Mouse (Mus musculus): ENCODE measurements around the gene Erp44. TPM values are rescaled to one million over a fixed set of nuclear protein-coding genes. Genes with fewer than 3 reads are reported as not detected.

Gene Erp44
- polyA plus RNA-seq (2012; fragmentation: generic; extraction: Trizol) = 10 to 100 TPM; 15.4 to 34.4 TPM

DNA sequence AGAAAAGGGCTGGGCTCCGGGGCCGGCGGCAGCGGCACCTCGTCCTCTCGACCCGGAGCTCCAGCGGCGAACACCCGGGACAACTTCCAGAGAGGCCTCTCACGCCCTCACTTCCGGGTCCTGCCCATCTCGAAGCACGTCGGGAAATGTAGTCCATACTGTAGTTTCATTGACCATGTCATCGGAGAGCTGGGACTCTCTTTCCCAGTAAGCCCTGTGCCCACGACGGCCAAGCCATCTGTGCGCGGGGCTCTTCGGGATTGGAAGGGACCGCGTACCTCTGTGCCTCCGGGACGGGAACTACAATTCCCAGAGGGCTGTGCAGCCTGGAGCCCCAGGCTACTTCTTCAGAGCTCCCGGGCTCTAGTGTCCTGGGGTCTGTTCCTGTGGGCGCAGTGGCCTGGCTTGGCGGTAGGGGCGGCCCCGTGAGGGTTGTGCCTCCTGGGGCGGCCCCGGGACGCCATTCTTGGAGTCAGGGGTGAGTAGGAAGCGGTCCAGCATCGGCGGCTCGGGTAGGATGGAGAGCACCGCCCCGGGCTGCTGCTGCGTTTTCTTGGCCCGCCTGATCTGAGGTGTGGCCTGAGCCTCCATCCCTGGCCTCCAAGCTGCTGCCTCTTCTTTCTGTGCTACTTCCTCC lies at the start of gene Erp44, which contains the start of gene Invs:
Gene Erp44, minus strand, starts transcription at position 61 of the 637 bp plus-strand sequence.
Gene Invs, plus strand, starts transcription at position 263 of the 637 bp plus-strand sequence.

Other genes with a start within 250 kb of the Erp44 start
- under 1 TPM; 0.01 to 0.02 TPM for gene Nr4a3, start 234.4 kb downstream of the Erp44 start, polyA plus RNA-seq (2012; fragmentation: generic; extraction: Trizol)
- 1 to 10 TPM; 1.3 to 9.3 TPM for gene Stx17, start 154.6 kb downstream of the Erp44 start, polyA plus RNA-seq (2012; fragmentation: generic; extraction: Trizol)
- gene Invs, start 202 bp upstream of the Erp44 start, polyA plus RNA-seq (2012; fragmentation: generic; extraction: Trizol) = 1 to 10 TPM in 1 of 2 experiments, under 1 TPM in 1; 0.59 to 7.4 TPM
- 10 to 100 TPM in 1 of 2 experiments, 1 to 10 TPM in 1; 2.2 to 11.9 TPM for gene Tex10, start 193.9 kb upstream of the Erp44 start, polyA plus RNA-seq (2012; fragmentation: generic; extraction: Trizol)